Mouse (Mus musculus): ENCODE measurements around the gene Ep400.
"Not testable (repeated sequence)": the region's sequence is repeated elsewhere in the genome, so short reads cannot be mapped to it uniquely, and the experiment has no call there.

The Ep400 gene

DNA sequence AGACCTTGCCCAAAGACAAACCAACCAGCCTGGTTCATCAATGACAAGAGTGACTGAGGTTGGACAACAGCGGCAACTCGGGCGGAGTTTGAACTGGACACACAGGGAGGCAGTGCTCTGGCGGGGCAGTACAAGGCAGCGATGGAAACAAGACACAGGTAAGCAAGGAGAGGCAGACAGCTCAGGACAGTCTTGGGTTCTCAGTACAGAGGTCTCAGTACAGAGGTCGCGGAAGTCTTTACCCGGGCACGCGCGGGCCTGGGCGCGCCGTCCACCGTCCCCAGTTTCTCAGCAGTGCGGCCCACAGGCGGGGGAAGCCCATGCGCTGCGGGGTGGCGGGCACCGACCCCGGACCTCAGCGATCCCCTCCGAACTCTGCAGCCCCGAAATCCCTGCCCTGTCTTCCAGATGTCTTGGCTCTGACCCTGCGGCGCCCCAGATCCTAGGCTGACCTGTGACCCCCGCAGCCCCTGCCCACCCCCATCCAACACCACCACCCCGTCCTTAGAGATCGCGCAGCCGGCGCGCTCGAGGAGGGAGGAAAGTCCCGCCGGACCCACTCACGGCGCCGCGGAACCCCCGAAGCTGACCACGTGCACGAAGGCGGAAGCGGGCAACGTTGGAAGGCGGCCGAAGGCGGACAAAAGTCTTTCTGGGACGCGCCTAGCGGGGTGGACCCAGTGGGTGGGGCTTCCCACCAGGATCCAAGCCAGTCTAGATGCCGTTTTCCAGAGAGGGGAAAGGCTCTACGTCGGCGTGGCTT, 9.7 kb upstream of the Ep400 start, which contains the start of gene Pus1:
TSS of gene Pus1 (minus strand) at position 662 of the 763 bp plus-strand sequence.
- DNase-seq (ENCODE audit: low spot score) = peak; percentile 93

DNA sequence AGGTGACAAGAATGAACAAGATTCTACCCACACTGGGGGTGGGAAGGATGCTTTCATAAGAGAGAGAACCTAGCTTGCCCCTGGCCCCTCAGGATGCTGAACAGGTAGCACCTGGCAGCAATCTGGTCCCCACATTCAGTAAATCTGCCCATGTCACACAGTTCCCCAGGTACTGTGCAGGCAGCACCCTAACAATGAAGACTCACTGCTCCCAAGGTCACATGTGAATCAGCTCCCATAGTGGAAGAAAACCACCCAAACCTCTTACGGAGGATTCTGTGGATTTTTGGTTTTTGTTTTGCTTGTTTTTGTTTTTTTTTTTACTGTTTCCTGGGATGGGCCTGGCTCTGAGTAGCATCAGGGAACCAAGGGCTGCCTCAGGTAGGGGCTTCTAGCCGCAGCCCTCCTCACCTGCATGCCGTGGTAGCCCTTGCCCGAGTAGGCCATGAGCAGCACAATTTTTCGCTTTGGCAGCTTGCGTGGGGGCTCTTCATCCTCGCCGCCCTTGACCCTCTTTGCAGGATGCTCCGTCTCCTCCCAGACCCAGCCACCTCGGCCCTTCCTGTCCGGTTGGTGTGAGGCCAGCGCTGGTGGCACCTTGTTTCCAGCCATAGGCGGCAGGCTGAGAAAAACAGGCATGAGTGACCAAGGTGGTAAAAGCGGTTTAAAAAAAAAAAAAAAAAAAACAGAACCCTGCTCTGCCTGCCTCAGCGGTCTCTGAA, 8.9 kb upstream of the Ep400 start:
- no peak for DNase-seq (ENCODE audit: low spot score)

DNA sequence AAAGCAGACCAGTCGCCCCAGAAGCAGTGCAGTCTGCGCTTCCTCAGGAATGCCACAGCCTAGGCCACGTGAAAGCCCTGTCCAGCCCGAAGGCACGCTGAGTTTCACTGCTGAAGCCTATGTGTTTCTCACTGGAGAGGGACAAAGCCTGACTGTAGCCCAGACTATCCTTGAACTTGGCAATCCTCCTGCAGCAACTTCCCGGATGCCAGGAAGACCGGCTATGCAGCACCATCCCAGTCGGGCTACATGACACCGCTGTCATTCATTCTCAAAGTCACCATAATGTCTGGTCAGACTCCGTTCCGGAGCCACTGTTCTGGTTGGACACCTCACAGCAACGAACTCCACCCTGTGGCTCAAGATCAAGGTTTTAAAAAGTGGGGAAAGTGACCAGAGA, 7.7 kb upstream of the Ep400 start:
- no peak for DNase-seq (ENCODE audit: low spot score)

DNA sequence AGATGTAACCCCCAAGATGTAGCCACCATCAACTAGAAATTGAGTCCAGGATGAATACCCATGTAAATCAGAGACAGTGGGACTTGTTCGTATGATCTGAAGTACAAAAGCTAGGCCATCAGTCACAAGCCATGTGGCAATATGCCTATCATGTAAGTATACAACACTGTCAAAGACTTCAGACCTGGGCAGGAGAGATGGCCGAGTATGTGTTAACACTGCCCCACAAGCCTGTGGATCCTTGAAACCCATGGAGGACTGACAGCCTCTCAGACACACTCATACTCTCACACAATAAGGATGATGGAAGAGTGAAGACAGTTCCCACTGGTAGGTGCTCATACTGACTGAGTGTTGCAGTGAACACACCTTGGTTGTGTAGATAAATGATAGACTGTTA, 5.6 kb upstream of the Ep400 start:
- DNase-seq (ENCODE audit: low spot score) = no peak

DNA sequence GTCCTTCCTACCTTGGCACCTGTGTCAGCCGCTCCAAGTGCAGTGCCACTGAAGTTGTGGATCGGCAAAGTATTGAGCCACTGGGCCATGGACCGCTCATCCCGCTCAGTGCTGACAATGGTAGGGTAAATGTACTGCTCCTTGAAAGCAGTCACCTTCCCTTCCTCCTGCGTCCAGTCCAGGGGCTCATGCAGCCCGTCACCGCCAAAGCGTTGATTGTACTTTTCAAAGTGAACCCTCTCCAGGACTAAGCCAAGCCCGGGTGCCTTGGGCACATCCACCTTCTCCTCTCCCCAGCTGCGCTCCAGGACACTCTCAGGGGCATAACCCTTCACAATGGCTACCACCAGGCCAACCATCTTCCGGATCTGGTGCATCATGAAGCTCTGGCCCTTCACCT, 4.0 kb upstream of the Ep400 start:
- no peak for DNase-seq (ENCODE audit: low spot score)

DNA sequence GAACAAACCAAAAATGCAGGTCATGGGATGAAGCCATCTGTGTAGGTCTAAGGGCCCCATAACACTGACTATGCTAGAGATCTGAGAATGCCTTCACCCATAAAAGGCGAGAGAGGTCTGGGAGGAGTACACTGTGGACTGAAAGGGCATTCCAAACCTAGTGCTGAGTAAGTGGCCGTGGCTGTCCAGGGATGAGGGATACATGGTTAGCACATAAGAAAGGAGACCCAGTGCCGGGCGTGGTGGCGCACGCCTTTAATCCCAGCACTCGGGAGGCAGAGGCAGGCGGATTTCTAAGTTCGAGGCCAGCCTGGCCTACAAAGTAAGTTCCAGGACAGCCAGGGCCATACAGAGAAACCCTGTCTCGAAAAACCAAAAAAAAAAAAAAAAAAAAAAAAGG, 2.4 kb upstream of the Ep400 start:
- DNase-seq (ENCODE audit: low spot score) = not testable (repeated sequence)

DNA sequence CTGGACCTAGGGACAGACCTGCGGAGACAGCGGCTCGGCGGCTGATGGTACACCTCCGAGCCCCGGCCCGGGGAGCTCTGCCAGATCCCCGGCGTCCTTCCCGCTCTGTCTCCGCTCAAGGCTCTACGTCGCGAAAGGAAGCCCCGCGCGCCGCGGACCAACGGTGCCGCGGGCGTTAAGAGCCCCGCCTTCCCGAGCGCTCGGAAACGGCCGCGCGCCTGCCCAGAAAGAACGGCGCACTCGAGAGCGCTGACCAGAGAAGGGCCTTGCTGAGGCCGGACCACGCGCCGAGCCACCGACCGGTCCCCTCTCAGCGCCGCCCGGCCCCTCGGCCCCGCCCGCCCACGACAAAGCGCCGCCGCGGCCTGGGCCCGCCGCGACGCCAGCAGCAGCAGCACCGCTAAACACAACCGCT, 479 bp downstream of the Ep400 start:
- DNase-seq (ENCODE audit: low spot score) = peak; percentile 67

DNA sequence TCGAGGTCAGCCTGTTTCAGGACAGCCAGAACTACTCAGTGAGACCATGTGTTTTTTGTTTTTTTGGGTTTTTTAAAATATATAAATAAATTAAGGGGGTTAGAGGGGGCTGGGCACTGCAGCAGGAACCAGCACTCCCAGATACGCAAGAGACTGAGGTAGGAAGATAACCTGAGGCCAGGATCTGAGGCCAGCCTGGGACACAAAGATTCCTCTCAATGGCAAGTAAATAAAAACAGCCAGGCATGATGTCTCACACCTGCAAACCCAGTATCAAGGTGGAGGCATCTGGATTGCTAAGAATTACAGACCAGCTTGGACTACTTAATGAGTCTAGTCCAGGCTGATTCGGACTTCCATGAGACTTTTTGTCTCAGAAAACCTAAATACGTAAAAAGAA, 1.2 kb downstream of the Ep400 start:
- DNase-seq (ENCODE audit: low spot score) = no peak

DNA sequence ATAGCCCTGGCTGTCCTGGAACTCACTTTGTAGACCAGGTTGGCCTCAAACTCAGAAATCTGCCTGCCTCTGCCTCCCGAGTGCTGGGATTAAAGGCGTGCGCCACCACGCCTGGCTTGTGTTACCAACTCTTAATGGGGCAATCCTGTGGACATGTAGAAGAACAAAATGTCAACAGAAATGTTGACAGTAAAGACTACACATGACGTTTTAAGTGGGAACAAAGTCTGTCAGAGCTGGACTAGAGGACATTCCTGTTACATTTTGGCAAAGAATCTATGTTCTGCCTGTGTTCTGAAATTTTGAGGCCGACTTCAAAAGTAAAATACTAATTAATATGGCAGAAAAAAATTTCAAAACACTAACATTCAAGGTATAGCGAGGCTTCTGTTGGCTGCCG, 6.6 kb downstream of the Ep400 start:
- no peak for DNase-seq (ENCODE audit: low spot score)

DNA sequence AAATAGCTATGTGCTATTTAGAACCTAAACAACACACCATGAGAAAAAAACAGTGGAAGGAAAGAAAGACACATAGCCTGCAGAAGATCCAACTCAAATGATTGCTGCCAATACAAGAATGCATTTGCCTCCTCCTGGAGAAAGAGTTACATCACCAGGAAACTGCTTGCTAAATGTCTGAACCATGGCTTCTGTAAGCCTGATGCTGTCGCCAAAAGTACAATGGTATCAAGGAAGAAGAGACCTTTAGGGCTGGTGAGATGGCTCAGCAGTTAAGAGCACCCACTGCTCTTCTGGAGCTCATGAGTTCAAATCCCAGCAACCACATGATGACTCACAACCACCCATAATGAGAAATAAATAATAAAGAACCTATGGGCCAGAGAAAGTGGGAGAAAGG, 25.5 kb downstream of the Ep400 start:
- no peak for DNase-seq (ENCODE audit: low spot score)

DNA sequence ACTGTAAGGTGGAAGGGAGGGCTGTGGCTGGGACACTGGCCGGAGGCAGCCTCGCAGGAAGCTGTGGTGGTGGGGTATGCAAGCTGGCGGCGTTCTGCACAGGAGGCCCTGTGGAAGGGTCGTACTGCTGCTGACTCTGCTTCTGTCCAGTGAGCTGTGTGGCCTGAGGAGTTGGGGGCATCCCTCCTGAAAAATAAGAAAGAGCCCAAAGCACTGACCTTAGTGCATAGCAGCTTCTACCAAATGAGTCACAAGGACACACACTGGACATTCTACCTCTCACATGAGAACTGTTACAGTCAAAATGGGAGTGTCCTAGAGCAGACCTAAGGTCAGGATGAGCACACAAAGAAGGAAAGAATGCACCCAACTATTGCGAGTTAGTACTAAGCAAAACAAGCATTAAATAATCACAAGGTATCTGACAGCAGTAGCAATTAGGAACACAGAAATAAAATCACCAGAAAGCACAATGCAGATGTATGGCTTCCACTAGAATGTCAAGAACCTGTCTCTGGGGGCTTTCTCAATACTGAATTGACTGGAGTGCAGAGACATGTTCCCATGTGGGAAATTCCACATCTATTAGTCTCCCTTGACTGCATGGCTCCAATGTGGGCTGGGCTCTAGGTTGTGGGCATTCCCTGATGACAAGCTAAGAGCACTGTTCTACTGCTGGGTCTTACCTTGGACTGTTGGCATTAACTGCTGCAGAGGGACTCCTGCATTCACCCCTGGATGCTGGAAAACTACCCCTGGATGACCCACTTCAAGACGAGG, 30.8 kb downstream of the Ep400 start:
- DNase-seq (ENCODE audit: low spot score) = no peak

DNA sequence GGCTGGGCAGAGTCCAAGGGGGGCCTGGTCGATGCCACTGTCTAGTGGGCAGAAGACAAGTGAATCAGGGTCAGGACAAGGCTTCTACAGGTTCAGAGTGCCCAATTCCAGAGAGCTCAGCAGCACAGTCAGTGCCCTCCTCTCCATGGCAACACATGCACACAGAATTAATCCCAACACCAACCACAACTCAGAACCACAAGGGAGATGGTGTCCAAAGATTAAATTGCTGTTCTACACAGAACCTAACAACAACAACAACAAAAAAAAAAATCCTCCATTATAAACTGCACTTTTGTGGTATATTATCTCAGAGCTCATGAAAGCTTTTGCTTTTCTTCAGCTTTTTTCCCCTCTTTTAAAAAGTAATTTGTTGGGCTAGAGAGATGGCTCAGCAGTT, 34.9 kb downstream of the Ep400 start:
- DNase-seq (ENCODE audit: low spot score) = no peak

DNA sequence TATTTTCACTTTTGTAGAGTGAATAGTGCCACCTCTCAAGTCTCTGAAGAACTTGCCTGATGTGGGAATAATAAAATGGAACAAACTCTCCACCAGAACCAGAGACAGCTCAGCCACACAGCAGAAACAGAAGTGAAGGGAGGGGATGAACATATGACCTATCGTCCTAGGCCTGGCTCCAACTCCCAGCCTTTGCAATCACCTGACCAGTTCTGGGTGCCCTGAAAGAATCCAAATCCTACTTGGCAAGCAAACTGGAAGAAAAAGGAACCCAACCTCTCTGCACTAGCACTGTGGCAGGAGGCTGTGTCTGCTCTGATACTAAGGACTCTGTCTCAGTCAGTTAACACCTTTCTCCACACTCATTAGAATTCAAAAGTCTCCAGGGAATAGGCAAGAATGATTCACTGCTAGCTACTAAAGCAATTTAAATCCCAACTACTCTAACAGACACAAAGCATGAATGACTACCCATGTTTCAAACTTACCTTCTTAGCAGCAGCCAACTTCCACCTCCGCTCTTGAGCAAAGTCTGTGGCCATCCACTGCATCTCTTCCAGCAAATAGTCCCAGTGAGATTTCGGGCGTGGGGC, 37.2 kb downstream of the Ep400 start:
- DNase-seq (ENCODE audit: low spot score) = no peak

DNA sequence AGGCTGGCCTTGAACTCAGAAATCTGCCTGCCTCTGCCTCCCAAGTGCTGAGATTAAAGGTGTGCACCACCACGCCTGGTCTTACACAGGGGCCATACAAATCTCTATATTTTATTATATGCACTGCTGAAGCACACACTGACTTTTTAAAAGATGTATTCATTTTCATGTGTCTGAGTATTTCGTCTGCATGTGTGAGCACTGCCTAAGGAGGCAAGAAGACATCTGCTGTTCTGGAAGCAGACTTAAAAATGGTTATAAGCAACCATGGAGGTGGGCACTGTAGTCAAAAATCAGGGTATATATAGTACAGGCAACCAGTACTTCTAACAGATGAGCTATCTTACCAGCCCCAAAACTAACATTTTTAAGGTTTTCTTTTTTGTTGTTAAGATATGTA, 39.3 kb downstream of the Ep400 start:
- no peak for DNase-seq (ENCODE audit: low spot score)

DNA sequence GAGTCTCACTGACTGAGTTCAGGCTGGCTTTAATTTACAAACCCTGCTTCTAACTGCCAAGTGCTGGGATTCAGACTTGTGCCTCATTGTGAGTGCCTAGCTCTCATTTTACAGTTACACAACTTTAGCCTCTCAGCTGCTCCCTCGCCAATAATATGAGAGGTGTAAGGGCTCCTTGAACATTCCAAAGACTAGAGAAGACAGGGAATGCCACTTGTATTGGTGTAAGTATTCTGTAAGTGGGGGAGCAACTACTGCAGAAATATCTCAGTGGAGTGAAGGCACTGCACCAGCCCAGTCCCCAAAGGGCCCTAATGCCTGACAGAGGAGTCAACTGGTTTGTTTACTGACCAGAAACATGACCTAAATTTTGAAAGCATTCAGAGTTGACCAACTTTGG, 42.7 kb downstream of the Ep400 start:
- DNase-seq (ENCODE audit: low spot score) = no peak

DNA sequence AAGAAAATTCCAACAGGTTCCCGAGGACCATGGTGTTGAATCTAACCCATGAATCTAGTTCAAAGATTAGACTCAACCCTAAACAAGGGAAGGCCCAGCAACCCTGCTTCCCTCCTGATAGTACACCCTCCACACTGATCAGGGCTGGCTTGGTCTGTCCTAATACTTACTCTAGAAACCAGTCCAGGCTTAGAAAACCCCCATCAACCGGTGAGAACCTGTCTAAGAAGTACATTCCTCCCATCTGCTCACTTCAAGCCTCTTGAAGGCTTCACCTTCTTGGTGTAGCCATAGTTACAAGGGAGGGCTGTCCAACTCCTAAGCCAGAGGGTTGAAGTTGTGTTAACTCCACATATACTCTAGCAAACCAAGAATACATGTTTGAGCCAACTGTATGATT, 47.0 kb downstream of the Ep400 start:
- DNase-seq (ENCODE audit: low spot score) = no peak

DNA sequence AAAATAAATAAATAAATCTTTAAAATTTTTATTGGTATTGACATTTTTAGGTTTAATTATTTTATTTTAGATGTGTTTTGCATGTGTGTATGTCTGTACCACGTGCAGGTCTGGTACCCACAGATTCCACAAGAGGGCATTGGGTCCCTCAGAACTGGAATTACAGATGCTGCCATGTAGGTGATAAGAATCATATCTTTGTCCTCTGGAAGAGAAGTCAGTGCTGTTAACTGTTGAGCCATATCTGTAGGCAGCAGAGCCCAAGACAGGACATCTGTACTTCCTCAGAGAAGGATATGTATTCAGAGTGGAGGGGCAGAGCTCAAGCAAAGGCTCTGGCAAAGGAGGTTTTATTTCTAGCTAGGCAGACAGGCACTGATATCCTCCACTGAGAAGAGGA, 49.1 kb downstream of the Ep400 start:
- DNase-seq (ENCODE audit: low spot score) = not testable (repeated sequence)

DNA sequence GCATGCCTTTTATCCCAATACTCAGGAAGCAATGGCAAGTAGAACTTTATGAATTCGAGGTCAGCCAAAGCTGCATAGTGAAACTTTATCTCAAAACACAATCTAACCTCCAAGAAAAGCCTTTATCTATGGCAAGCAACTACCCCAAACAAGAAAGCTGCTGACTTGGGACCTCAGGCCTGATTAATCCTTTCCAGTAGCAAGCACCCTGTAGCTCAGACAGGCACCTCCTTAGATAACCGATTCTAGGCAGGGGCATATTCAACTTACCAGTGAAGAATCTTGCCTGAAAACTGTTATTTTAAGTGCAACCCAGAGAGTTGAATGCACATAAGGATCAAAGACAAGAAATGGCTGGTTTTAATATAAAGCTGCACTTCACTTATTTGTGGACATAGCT, 59.1 kb downstream of the Ep400 start:
- DNase-seq (ENCODE audit: low spot score) = no peak

DNA sequence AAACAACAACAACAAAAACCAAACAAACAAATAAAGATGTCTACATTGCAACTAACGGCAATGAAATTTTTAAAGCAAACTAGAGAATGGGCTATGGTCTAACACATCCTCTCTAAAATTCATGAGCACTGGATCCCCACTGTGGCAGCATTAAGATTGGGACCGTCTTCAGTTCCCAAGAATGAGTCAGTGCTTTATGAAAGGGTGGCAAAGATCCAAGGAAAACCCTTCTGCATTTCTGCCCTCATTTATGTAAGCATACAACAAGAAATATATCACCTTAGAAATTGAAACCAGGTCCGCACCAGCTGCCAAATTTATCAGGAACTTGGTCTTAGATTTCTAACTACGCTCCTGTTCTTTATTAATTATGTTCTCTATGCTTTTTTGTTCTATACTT, 61.3 kb downstream of the Ep400 start:
- no peak for DNase-seq (ENCODE audit: low spot score)

DNA sequence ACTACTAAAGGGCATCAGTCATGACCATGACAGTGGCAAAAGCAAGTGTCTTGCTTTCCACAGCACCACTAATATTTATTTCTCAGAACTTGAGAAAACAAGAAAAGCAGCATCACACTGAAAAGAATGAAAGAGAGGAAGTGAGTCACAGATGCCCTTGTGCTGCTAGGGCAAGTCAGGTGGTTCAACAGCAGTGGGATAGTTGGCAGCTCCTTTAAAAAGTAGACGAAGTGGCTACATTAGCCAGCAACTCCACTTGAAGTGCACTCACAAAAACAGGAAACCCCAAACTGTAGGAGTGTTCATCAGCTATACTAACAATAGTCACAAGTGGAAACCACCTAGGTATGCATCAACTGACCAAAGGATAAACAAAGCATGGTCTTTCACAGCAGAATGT, 66.5 kb downstream of the Ep400 start:
- DNase-seq (ENCODE audit: low spot score) = no peak

DNA sequence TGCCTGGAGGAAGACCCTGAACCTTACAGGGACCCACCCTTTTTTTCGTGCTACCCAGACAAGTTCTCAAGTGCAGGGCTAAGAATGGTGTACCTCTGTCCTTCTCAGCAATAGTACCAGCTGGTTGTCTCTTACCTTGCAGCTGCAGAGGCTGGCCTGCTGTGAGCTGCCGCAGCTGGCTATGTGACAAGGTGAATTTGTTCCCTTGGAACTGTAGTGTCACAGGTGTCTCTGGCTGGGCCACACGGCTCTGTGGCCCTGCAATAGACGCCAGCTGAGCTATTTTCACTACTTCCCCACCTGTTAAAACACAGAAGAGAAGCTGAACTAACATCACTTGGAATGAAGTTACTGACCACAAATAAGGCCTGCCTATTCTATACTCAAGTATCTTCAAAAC, 71.9 kb downstream of the Ep400 start:
- no peak for DNase-seq (ENCODE audit: low spot score)

DNA sequence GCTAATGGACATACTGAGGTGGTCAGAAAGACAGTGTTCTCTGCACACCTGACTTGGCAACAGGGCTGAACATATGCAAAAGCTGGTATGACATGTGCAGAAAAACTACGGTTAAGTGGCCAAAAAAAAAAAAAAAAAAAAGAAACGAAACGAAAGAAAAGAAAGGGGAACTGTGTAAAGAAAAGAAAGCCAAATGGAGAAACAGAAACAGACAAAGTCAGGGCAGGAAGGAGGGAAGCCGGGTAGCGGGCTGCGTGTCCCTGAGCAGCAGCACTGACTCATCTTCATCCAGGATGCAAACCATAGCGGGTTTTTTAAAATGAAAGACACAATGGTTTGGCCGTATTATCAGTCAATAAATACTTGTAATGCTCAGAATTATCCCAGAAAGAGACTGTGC, 88.5 kb downstream of the Ep400 start:
- no peak for DNase-seq (ENCODE audit: low spot score)

All from retina, embryonic 14.5 days (tissue).